Mouse (Mus musculus): ENCODE measurements around the gene Smco1.

Gene Smco1

GRCm38 (mm10) chr16:32311970-32312369, 40.7 kb downstream of the Smco1 start:
- DNase-seq (ENCODE audit: low spot score in 2 of 2), result no peak

GRCm38 (mm10) chr16:32312386-32312785, 41.1 kb downstream of the Smco1 start:
- DNase-seq (ENCODE audit: low spot score in 2 of 2), result no peak

- DNase-seq (ENCODE audit: low spot score in 2 of 2), result no peak
Observed at GRCm38 (mm10) chr16:32312859-32313258, 41.6 kb downstream of the Smco1 start.

- no peak for DNase-seq (ENCODE audit: low spot score in 2 of 2)
Observed at GRCm38 (mm10) chr16:32316601-32317000, 45.3 kb downstream of the Smco1 start.

- DNase-seq (ENCODE audit: low spot score in 2 of 2), result no peak
Observed at GRCm38 (mm10) chr16:32323953-32324352, 52.7 kb downstream of the Smco1 start.

Measured in urinary bladder, postnatal 4 days (tissue).